Mouse (Mus musculus) T-helper 2 cell (primary cell): ENCODE data around the gene Rnf11.
"Not testable (repeated sequence)": the region's sequence is repeated elsewhere in the genome, so short reads cannot be mapped to it uniquely, and the experiment has no call there.

Experiments used
- in situ Hi-C: fragments of 300-600 bp; cut with MboI, MseI; formaldehyde crosslinking; loops from one replicate; pipeline ENCODE4 v1.15.1; 2025; ENCODE audit warnings: high pct_unique_total_duplicates

Rnf11 gene

GRCm38 (mm10) chr4:109412233-109412632, 72.3 kb downstream of the Rnf11 start:
- in situ Hi-C loops, result no loop called here

- in situ Hi-C loops, result no loop called here
Observed at GRCm38 (mm10) chr4:109411377-109411967, 73.1 kb downstream of the Rnf11 start.

GRCm38 (mm10) chr4:109410681-109411376, 73.7 kb downstream of the Rnf11 start:
- in situ Hi-C loops, result no loop called here

DNA sequence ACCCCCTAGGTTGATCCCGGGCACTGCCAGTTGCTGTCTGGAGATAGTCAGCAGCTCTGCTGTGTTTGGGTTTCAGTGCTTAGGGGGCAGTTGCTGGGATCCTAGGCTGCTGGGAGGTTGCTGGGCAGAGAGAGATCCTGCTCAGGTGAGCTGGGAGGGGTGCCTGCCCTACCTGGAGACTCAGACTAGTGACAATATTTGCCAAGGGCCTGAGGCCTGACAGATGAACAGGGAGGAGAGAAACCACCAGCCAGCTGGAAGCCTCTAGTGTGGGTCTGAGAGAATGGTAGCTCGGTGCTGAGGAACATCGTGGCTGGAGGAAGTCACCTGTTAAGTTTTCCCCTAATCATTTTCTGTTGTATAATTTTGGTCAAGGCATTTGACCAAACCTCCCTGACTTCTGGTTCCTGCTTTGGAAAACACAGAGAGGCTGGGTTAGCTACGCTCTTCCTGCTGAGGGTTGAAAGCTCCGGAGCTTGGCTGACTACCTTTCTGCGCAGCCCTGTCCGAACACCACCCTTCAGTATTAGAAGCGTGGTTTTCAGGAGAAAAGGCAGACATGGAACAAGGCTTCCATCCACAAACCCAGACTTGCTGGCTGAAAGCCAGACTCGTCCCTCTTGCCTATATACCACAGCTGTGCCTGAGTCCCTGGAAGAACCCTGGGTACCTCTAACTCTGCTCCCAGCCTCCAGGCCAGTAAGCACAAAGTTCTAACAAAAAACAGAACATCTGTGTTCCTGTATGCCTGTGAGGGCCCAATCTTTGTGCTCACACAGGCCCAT, 76.6 kb downstream of the Rnf11 start:
- in situ Hi-C loops, result no loop called here

- in situ Hi-C loops, result no loop called here
Observed at GRCm38 (mm10) chr4:109407176-109407520, 77.4 kb downstream of the Rnf11 start.

DNA sequence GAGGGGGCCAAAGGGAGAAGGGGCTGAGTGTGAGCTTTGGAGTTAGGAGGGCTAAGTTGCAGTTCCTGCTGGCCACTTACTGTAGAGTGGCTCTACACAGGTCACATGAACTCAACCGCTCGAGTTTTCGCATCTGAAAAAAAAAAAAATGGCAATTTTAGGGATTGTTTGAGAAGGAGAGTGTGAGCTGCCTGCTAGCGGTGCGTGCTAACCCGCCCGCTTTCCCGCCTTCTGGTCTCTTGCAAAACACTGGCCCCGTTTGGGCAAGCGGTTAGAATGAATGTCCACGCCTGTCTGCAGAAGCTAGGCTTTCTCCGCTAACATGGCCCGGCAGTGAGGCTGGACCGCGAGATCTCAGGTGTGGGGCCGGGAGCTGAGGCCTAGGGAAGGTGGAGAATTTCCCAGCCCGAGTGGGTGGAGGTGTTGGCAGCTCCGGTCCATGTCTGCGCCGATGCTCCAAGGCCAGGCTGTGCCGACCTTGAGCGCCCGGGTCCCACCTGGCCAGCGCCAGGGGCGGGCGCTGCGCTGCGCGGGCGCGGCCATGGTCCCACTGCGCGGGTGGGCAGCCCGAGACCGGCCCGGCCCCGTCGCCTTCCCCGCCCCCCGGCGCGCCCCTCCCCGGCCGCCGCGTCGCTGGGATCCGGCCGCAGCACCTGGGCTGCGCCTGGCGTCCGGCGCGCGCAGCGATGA, 77.9 kb downstream of the Rnf11 start, which contains the start of gene Ttc39a:
Gene Ttc39a, plus strand, starts transcription at position 138 of the 690 bp plus-strand sequence.
- in situ Hi-C loops, result no loop called here

- in situ Hi-C loops, result no loop called here
Observed at GRCm38 (mm10) chr4:109406054-109406485, 78.5 kb downstream of the Rnf11 start.

DNA sequence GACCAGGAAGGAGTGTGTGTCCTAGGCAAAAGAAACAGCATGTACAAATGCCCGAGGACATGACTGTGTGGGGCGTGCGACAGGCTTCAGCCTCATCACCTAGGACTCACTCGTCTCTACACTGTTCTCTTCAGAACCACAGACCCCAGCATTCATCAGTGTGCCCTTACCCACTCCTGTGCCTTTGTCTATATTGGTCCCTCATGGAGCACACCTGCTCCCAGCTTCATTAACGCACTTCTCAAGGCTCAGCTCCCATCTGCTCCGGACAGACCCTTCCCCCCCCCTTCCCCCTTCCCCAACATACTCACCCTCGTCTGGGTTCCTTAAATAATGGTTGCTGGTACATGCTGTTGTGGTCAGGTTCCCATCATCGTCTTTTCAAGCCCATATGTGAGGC, 79.1 kb downstream of the Rnf11 start:
- in situ Hi-C loops, result no loop called here

GRCm38 (mm10) chr4:109404908-109405307, 79.6 kb downstream of the Rnf11 start:
- in situ Hi-C loops, result not testable (repeated sequence)

- in situ Hi-C loops, result no loop called here
Observed at GRCm38 (mm10) chr4:109401176-109401689, 83.3 kb downstream of the Rnf11 start.
